Mouse (Mus musculus) hindbrain, embryonic 15.5 days (tissue): ENCODE data around the gene Foxa2. TPM values are rescaled to one million over a fixed set of nuclear protein-coding genes. Genes with fewer than 3 reads are reported as not detected.

Experiments used
- ATAC-seq: fragments of 200-750 bp; cut with Nextera tagmentation; 2 replicates; pipeline ENCODE4 v1.8.0; 2017; ENCODE audit warnings: low read depth, moderate number of reproducible peaks, moderate TSS enrichment; ENCODE audit not compliant: low FRiP score
- H3K27ac ChIP-seq: fragments of 300-500 bp; sonication (generic); replicated peaks from 2 replicates; pipeline ENCODE4 v1.5.1; 2015; ENCODE audit warnings: mild to moderate bottlenecking, inconsistent platforms
- H3K27me3 ChIP-seq: fragments of 300-500 bp; sonication (generic); 2 replicates; pipeline ENCODE4 v1.6.1; 2015; ENCODE audit warnings: control low read depth, inconsistent platforms
- H3K36me3 ChIP-seq: fragments of 300-500 bp; sonication (generic); 2 replicates; pipeline ENCODE4 v1.6.1; 2015; ENCODE audit warnings: control low read depth, inconsistent platforms
- H3K4me1 ChIP-seq: fragments of 300-500 bp; sonication (generic); replicated peaks from 2 replicates; pipeline ENCODE4 v1.6.1; 2015; ENCODE audit warnings: control low read depth, inconsistent platforms
- H3K4me2 ChIP-seq: fragments of 300-500 bp; sonication (generic); 2 replicates; pipeline ENCODE4 v1.6.1; 2015; ENCODE audit warnings: moderate library complexity, mild to moderate bottlenecking, inconsistent platforms
- H3K4me3 ChIP-seq: fragments of 300-500 bp; sonication (generic); 2 replicates; pipeline ENCODE4 v1.5.1; 2015; ENCODE audit warnings: mild to moderate bottlenecking, inconsistent platforms
- H3K9ac ChIP-seq: fragments of 300-500 bp; sonication (generic); 2 replicates; pipeline ENCODE4 v1.6.1; 2015; ENCODE audit warnings: inconsistent platforms
- H3K9me3 ChIP-seq: fragments of 300-500 bp; sonication (generic); 2 replicates; pipeline ENCODE4 v1.6.1; 2016; ENCODE audit warnings: control low read depth, inconsistent platforms
- WGBS: fragments of 180-500 bp; shearing (Covaris S2); methylation state at CpG from one replicate; pipeline ENCODE4 v1.1.7; 2015; 5-methylcytosine and 5-hydroxymethylcytosine counted together
- polyA plus RNA-seq: library from polyadenylated mRNA; unstranded; fragments of >200 nt; fragmentation: Nextera tagmentation; extraction: Ambion mirVana; gene quantifications from 2 replicates; pipeline ENCODE4 v1.2.1, GENCODE M21; 2015

Gene Foxa2
- polyA plus RNA-seq, 1 experiment from 2014 or later, result 1.3 TPM

GRCm38 (mm10) chr2:148045543-148045936 lies 1.2 kb downstream of the Foxa2 start:
- peaks cover 92% of the 10 kb centered on the region for H3K27me3 ChIP-seq
- no peaks in the 10 kb centered on the region; the same call in 1 of the 2 replicates for H3K9me3 ChIP-seq
- no peak overlapping the region for H3K9ac ChIP-seq
- H3K36me3 ChIP-seq, result no peaks in the 10 kb centered on the region
- WGBS, result under 1% methylated on average over 25 of the region's 25 CpGs
- no peak for ATAC-seq
- peak overlapping the region; percentile 40 for H3K4me2 ChIP-seq
- H3K27ac ChIP-seq, result no peak overlapping the region
- peak overlapping the region; percentile 24 for H3K4me3 ChIP-seq
- H3K4me1 ChIP-seq, result peaks cover 21% of the 10 kb centered on the region; the same call in 1 of the 2 replicates

GRCm38 (mm10) chr2:148044877-148045539 lies 1.8 kb downstream of the Foxa2 start:
- H3K27ac ChIP-seq, result no peak overlapping the region
- peaks cover 92% of the 10 kb centered on the region for H3K27me3 ChIP-seq
- H3K36me3 ChIP-seq, result no peaks in the 10 kb centered on the region
- peak overlapping the region; percentile 24 for H3K4me3 ChIP-seq
- ATAC-seq, result no peak
- WGBS, result 2% methylated on average over 26 of the region's 26 CpGs
- no peaks in the 10 kb centered on the region; the same call in 1 of the 2 replicates for H3K9me3 ChIP-seq
- H3K4me1 ChIP-seq, result peaks cover 21% of the 10 kb centered on the region; the same call in 1 of the 2 replicates
- H3K4me2 ChIP-seq, result peak overlapping the region; percentile 40
- H3K9ac ChIP-seq, result no peak overlapping the region

- H3K4me2 ChIP-seq, result peak overlapping the region; percentile 12; the same call in 1 of the 2 replicates
- H3K36me3 ChIP-seq, result no peaks in the 10 kb centered on the region
- H3K9me3 ChIP-seq, result no peaks in the 10 kb centered on the region; the same call in 1 of the 2 replicates
- no peak overlapping the region for H3K27ac ChIP-seq
- peaks cover 21% of the 10 kb centered on the region; the same call in 1 of the 2 replicates for H3K4me1 ChIP-seq
- H3K9ac ChIP-seq, result no peak overlapping the region
- under 1% methylated on average over 71 of the region's 71 CpGs for WGBS
- H3K27me3 ChIP-seq, result peaks cover 93% of the 10 kb centered on the region
- 0 out of 2 replicates have a peak overlapping the region, but pooled peaks have one; percentile 7 for H3K4me3 ChIP-seq
- ATAC-seq, result no peak
Observed at GRCm38 (mm10) chr2:148043976-148044876, 2.5 kb downstream of the Foxa2 start.

GRCm38 (mm10) chr2:148043271-148043975 lies 3.3 kb downstream of the Foxa2 start:
- Histone ChIP-seq H3K4me2 (no peak overlapping the region), H3K4me3 (0 out of 2 replicates have a peak overlapping the region, but pooled peaks have one; percentile 7), H3K27me3 (peaks cover 92% of the 10 kb centered on the region), H3K9ac (no peak overlapping the region), H3K9me3 (no peaks in the 10 kb centered on the region; the same call in 1 of the 2 replicates), H3K36me3 (no peaks in the 10 kb centered on the region), H3K4me1 (peaks cover 16% of the 10 kb centered on the region; the same call in 1 of the 2 replicates), H3K27ac (no peak overlapping the region)
- 6% methylated on average over 16 of the region's 17 CpGs for WGBS
- ATAC-seq, result no peak

- Histone ChIP-seq H3K4me2 (no peak overlapping the region), H3K27ac (no peak overlapping the region), H3K36me3 (no peaks in the 10 kb centered on the region), H3K9ac (no peak overlapping the region), H3K4me1 (peaks cover 16% of the 10 kb centered on the region; the same call in 1 of the 2 replicates), H3K9me3 (no peaks in the 10 kb centered on the region; the same call in 1 of the 2 replicates), H3K4me3 (no peak overlapping the region), H3K27me3 (peaks cover 92% of the 10 kb centered on the region)
- ATAC-seq, result no peak
- WGBS, result 8% methylated on average over 3 of the region's 3 CpGs
Observed at GRCm38 (mm10) chr2:148042126-148042640, 4.6 kb downstream of the Foxa2 start.

- Histone ChIP-seq H3K27me3 (peaks cover 92% of the 10 kb centered on the region), H3K4me2 (no peak overlapping the region), H3K4me3 (no peak overlapping the region), H3K4me1 (peaks cover 16% of the 10 kb centered on the region; the same call in 1 of the 2 replicates), H3K36me3 (no peaks in the 10 kb centered on the region), H3K27ac (no peak overlapping the region), H3K9ac (no peak overlapping the region), H3K9me3 (no peaks in the 10 kb centered on the region)
- WGBS, result 3% methylated on average over 5 of the region's 5 CpGs
- no peak for ATAC-seq
Observed at GRCm38 (mm10) chr2:148041381-148041780, 5.4 kb downstream of the Foxa2 start.

GRCm38 (mm10) chr2:148040236-148041121 lies 6.3 kb downstream of the Foxa2 start:
- H3K36me3 ChIP-seq, result no peaks in the 10 kb centered on the region
- no peak for ATAC-seq

GRCm38 (mm10) chr2:148039351-148040235 lies 7.2 kb downstream of the Foxa2 start:
- under 1% methylated on average over 53 of the region's 53 CpGs for WGBS
- H3K4me1 ChIP-seq, result peaks cover 10% of the 10 kb centered on the region; the same call in 1 of the 2 replicates
- H3K9me3 ChIP-seq, result no peaks in the 10 kb centered on the region
- H3K9ac ChIP-seq, result no peak overlapping the region
- no peaks in the 10 kb centered on the region for H3K36me3 ChIP-seq
- H3K4me3 ChIP-seq, result no peak overlapping the region
- no peak for ATAC-seq
- peaks cover 96% of the 10 kb centered on the region for H3K27me3 ChIP-seq
- H3K4me2 ChIP-seq, result 0 out of 2 replicates have a peak overlapping the region, but pooled peaks have one; percentile 9
- H3K27ac ChIP-seq, result no peak overlapping the region

More at GRCm38 (mm10) chr2:148040236-148041121, 6.3 kb downstream of the Foxa2 start:
- no peak overlapping the region for H3K27ac ChIP-seq
- 0 out of 2 replicates have a peak overlapping the region, but pooled peaks have one; percentile 2 for H3K4me3 ChIP-seq
- no peaks in the 10 kb centered on the region for H3K9me3 ChIP-seq
- peaks cover 11% of the 10 kb centered on the region; the same call in 1 of the 2 replicates for H3K4me1 ChIP-seq
- H3K9ac ChIP-seq, result no peak overlapping the region
- H3K27me3 ChIP-seq, result peaks cover 95% of the 10 kb centered on the region
- WGBS, result under 1% methylated on average over 37 of the region's 37 CpGs
- H3K4me2 ChIP-seq, result no peak overlapping the region

- no peaks in the 10 kb centered on the region for H3K9me3 ChIP-seq
- H3K4me2 ChIP-seq, result no peak overlapping the region
- ATAC-seq, result no peak
- H3K9ac ChIP-seq, result no peak overlapping the region
- H3K4me1 ChIP-seq, result 0 out of 2 replicates have a peak, but pooled peaks cover under 1% of the 10 kb centered on the region
- 1% methylated on average over 42 of the region's 42 CpGs for WGBS
- no peaks in the 10 kb centered on the region for H3K36me3 ChIP-seq
- H3K27ac ChIP-seq, result no peak overlapping the region
- peaks cover 96% of the 10 kb centered on the region for H3K27me3 ChIP-seq
- H3K4me3 ChIP-seq, result no peak overlapping the region
Observed at GRCm38 (mm10) chr2:148038366-148039310, 8.1 kb downstream of the Foxa2 start.
